Mouse (Mus musculus) E14TG2a.4 (cell line): ENCODE results near the gene Rfc4.

Experiments used
- CTCF ChIP-seq: conservative IDR thresholded peaks from 2 replicates; pipeline ENCODE4 v1.5.1; 2014; ENCODE audit warnings: low read length
- POU5F1 ChIP-seq: IDR thresholded peaks from 2 replicates; pipeline ENCODE4 v1.6.1; 2014; ENCODE audit warnings: low read length, borderline replicate concordance

GRCm38 (mm10) chr16:23112861-23113435, 14.6 kb downstream of the Rfc4 start:
- no peak for TF ChIP-seq CTCF
- no peak for TF ChIP-seq POU5F1
